Mouse (Mus musculus) forebrain, embryonic 12.5 days (tissue): ENCODE measurements around the gene Clca2. TPM values are rescaled to one million over a fixed set of nuclear protein-coding genes. Genes with fewer than 3 reads are reported as not detected.

Source experiments
- ATAC-seq: fragments of 200-750 bp; cut with Nextera tagmentation; 2 replicates; pipeline ENCODE4 v1.8.0; 2017; ENCODE audit warnings: moderate TSS enrichment; ENCODE audit not compliant: low FRiP score
- H3K27ac ChIP-seq: fragments of 300-500 bp; sonication (generic); 2 replicates; pipeline ENCODE4 v1.5.1; 2016; ENCODE audit warnings: mild to moderate bottlenecking
- H3K27me3 ChIP-seq: fragments of 300-500 bp; sonication (generic); 2 replicates; pipeline ENCODE4 v1.6.1; 2016; ENCODE audit warnings: mild to moderate bottlenecking
- H3K36me3 ChIP-seq: fragments of 300-500 bp; sonication (generic); replicated peaks from 2 replicates; pipeline ENCODE4 v1.6.1; 2016; ENCODE audit warnings: mild to moderate bottlenecking
- H3K4me1 ChIP-seq: fragments of 300-500 bp; sonication (generic); 2 replicates; pipeline ENCODE4 v1.6.1; 2016
- H3K4me2 ChIP-seq: fragments of 300-500 bp; sonication (generic); 2 replicates; pipeline ENCODE4 v1.6.1; 2016; ENCODE audit warnings: mild to moderate bottlenecking, moderate library complexity
- H3K4me3 ChIP-seq: fragments of 300-500 bp; sonication (generic); replicated peaks from 2 replicates; pipeline ENCODE4 v1.5.1; 2016; ENCODE audit warnings: mild to moderate bottlenecking
- H3K9ac ChIP-seq: fragments of 300-500 bp; sonication (generic); 2 replicates; pipeline ENCODE4 v1.6.1; 2016; ENCODE audit warnings: mild to moderate bottlenecking
- H3K9me3 ChIP-seq: fragments of 300-500 bp; sonication (generic); 2 replicates; pipeline ENCODE4 v1.6.1; 2016
- WGBS: fragments of 180-500 bp; shearing (Covaris S2); methylation state at CpG from one replicate; pipeline ENCODE4 v1.1.7; 2016; 5-methylcytosine and 5-hydroxymethylcytosine counted together
- polyA plus RNA-seq: library from polyadenylated mRNA; unstranded; fragments of >200 nt; fragmentation: Nextera tagmentation; extraction: Ambion mirVana; gene quantifications from 2 replicates; pipeline ENCODE4 v1.2.1, GENCODE M21; 2016

The Clca2 gene
- polyA plus RNA-seq, 1 experiment from 2014 or later, result 0.15 TPM

- peak overlapping the region; percentile 69 for H3K4me2 ChIP-seq
- 82% methylated on average over 10 of the region's 10 CpGs for WGBS
- H3K27me3 ChIP-seq, result no peaks in the 10 kb centered on the region
- H3K9ac ChIP-seq, result peak overlapping the region; percentile 86
- no peaks in the 10 kb centered on the region for H3K9me3 ChIP-seq
- H3K4me3 ChIP-seq, result peak overlapping the region; percentile 73
- peak overlapping the region; percentile 98 for H3K27ac ChIP-seq
- H3K4me1 ChIP-seq, result peaks cover 16% of the 10 kb centered on the region
- no peaks in the 10 kb centered on the region for H3K36me3 ChIP-seq
- no peak for ATAC-seq
Measured at GRCm38 (mm10) chr3:145117637-145118036, 18.4 kb upstream of the Clca2 start.

DNA sequence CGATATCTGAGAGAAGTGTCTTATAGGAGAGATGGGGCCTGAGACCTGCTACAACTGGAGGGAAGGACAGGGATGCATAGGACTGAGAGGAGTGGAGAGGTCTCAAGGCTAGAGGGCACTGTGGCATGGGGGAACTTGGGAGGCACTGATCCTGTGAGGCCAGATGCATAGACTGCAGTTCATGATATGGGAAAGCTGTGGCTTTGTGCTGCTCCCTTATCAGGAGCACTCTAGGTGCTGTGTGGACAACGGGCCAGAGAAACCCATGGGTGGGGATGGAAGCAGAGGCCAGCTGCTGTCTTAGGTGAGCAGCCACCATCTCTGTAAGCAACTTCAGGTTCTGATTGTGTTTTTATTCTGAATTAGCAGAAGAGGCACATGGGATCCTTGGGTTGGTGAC is 15.9 kb upstream of the Clca2 start:
- no peaks in the 10 kb centered on the region for H3K9me3 ChIP-seq
- peaks cover 15% of the 10 kb centered on the region for H3K4me1 ChIP-seq
- 90% methylated on average over 2 of the region's 2 CpGs for WGBS
- H3K27me3 ChIP-seq, result no peaks in the 10 kb centered on the region
- H3K9ac ChIP-seq, result no peak overlapping the region
- H3K4me3 ChIP-seq, result no peak overlapping the region
- H3K36me3 ChIP-seq, result no peaks in the 10 kb centered on the region
- H3K4me2 ChIP-seq, result no peak overlapping the region
- H3K27ac ChIP-seq, result no peak overlapping the region
- ATAC-seq, result no peak

- 82% methylated on average over 5 of the region's 5 CpGs for WGBS
- no peak; the same call in 1 of the 2 replicates for ATAC-seq
- no peak overlapping the region for H3K4me3 ChIP-seq
Measured at GRCm38 (mm10) chr3:145105773-145106504, 6.7 kb upstream of the Clca2 start.

GRCm38 (mm10) chr3:145105076-145105772 is 6.0 kb upstream of the Clca2 start:
- Histone ChIP-seq H3K9ac (no peak overlapping the region), H3K4me2 (no peak overlapping the region), H3K9me3 (no peaks in the 10 kb centered on the region), H3K4me1 (no peaks in the 10 kb centered on the region), H3K36me3 (no peaks in the 10 kb centered on the region), H3K4me3 (no peak overlapping the region), H3K27ac (no peak overlapping the region), H3K27me3 (no peaks in the 10 kb centered on the region)
- 78% methylated on average over 5 of the region's 5 CpGs for WGBS
- ATAC-seq, result no peak

More at GRCm38 (mm10) chr3:145105773-145106504, 6.7 kb upstream of the Clca2 start:
- Histone ChIP-seq H3K4me1 (no peaks in the 10 kb centered on the region), H3K36me3 (no peaks in the 10 kb centered on the region), H3K9me3 (no peaks in the 10 kb centered on the region), H3K9ac (no peak overlapping the region), H3K4me2 (no peak overlapping the region), H3K27ac (no peak overlapping the region), H3K27me3 (no peaks in the 10 kb centered on the region)

DNA sequence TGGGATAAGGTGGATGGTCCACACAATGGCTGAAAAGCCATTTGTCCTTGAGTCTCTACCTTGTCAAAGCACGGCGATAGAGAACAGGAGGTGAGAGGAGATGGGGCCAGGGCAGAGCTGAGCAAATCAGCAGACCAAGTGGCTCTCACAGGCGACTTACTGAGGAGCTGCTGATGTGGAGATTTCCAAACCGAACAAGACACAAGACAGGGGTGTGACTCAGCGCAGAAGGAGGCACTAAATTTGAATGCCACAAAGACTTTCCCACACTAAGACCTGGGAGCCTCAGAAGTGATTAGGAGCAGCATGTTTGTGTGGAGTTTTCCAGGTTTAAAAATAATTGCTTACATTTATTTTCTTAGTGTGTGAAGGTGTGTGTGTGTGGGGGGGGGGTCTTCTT is 4.5 kb upstream of the Clca2 start:
- Histone ChIP-seq H3K27me3 (no peaks in the 10 kb centered on the region), H3K9me3 (no peaks in the 10 kb centered on the region), H3K4me2 (no peak overlapping the region), H3K36me3 (no peaks in the 10 kb centered on the region), H3K4me1 (no peaks in the 10 kb centered on the region), H3K27ac (no peak overlapping the region), H3K4me3 (no peak overlapping the region), H3K9ac (no peak overlapping the region)
- whole genome bisulfite sequencing, result 76% methylated on average over 5 of the region's 5 CpGs
- ATAC-seq, result no peak

DNA sequence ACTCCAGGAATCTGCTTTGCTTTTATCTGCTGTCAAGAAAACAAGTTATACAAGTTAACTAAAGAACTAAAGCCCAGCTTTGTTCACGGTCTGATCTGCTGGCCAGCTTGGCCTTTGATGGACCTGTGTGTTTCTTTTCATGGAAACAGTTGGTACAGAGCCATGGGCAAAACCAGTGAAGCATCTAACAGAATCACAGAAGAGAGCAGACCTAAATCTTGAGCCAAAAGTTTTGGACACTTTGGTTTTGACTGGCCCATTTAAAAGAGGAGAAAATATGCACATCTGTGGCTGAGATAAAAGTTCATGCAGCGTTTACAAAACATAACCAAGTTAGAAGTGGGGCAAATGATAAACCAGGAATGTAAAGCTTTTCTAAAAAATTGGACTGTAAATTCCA is 4.1 kb upstream of the Clca2 start:
- no peaks in the 10 kb centered on the region for H3K9me3 ChIP-seq
- no peak for ATAC-seq
- no peaks in the 10 kb centered on the region for H3K36me3 ChIP-seq
- H3K4me2 ChIP-seq, result no peak overlapping the region
- WGBS, result 82% methylated on average over 2 of the region's 2 CpGs
- H3K27ac ChIP-seq, result no peak overlapping the region
- H3K4me3 ChIP-seq, result no peak overlapping the region
- no peak overlapping the region for H3K9ac ChIP-seq
- H3K4me1 ChIP-seq, result no peaks in the 10 kb centered on the region
- no peaks in the 10 kb centered on the region for H3K27me3 ChIP-seq

DNA sequence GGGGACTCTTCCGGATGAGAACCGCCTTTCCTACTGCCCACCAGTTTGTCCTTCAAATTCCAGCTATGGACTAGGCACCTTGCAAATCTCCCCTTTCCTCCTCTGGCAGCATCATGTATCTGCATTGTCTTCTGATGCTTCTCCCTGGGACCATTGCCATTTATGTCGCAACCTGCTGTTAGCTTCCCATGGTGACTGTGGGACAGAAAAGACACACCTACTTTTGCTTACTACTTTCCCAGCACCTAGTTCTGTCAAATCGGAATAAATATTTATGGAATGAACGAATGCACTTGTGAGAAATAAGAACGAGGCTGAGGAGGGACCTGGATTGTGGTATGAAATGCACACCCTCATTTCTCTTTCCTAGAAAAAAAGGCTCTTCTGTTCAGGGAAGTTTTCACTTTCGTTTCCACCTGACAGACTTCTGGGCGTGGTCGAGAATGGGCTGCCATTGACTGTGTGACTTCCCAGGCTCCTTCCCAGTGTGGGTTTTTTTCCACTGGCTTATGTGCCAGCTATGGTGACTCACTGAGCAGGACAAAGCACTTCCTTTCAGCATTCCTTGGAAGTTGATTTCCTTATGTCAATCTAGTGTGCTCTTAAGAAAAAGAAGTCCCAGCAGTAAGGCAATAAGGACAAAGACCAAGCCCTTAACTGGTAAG is 2.8 kb upstream of the Clca2 start:
- WGBS, result 88% methylated on average over 9 of the region's 9 CpGs
- Histone ChIP-seq H3K9me3 (no peaks in the 10 kb centered on the region), H3K4me2 (no peak overlapping the region)

GRCm38 (mm10) chr3:145087857-145088598 is 11.2 kb downstream of the Clca2 start:
- no peak for ATAC-seq
- 78% methylated on average over 8 of the region's 8 CpGs for WGBS
- Histone ChIP-seq H3K27ac (no peak overlapping the region), H3K9me3 (no peaks in the 10 kb centered on the region), H3K4me1 (no peaks in the 10 kb centered on the region), H3K4me3 (no peak overlapping the region), H3K9ac (no peak overlapping the region), H3K4me2 (no peak overlapping the region), H3K27me3 (no peaks in the 10 kb centered on the region), H3K36me3 (no peaks in the 10 kb centered on the region)

More for the DNA sequence above, 2.8 kb upstream of the Clca2 start:
- no peaks in the 10 kb centered on the region for H3K4me1 ChIP-seq
- H3K27me3 ChIP-seq, result no peaks in the 10 kb centered on the region
- H3K27ac ChIP-seq, result no peak overlapping the region
- ATAC-seq, result no peak
- no peak overlapping the region for H3K4me3 ChIP-seq
- H3K36me3 ChIP-seq, result no peaks in the 10 kb centered on the region
- no peak overlapping the region for H3K9ac ChIP-seq

DNA sequence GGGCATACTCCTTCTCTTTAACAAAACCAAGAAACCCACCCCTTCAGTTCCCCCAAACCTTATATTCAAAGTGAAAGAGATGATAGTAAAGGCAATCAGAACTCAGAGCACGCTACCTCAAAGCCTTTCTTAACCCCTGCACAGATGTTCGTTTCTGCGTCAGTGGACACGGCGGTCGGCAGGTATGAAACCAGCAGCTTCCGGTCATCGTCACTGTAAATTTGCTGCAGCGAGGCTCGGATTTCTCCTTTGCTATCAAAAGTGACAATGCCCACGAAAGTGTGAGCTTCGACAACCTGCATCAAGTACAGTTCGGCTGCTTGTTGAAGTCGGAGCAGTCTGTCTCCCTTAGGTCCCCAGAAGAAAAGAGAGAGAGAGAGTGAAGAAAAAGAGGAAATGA is 13.1 kb downstream of the Clca2 start:
- H3K27ac ChIP-seq, result no peak overlapping the region
- H3K27me3 ChIP-seq, result no peaks in the 10 kb centered on the region
- no peaks in the 10 kb centered on the region for H3K4me1 ChIP-seq
- no peak overlapping the region for H3K4me2 ChIP-seq
- ATAC-seq, result no peak
- no peaks in the 10 kb centered on the region for H3K9me3 ChIP-seq
- 95% methylated on average over 14 of the region's 14 CpGs for WGBS
- no peak overlapping the region for H3K4me3 ChIP-seq
- H3K36me3 ChIP-seq, result no peaks in the 10 kb centered on the region
- H3K9ac ChIP-seq, result no peak overlapping the region

GRCm38 (mm10) chr3:145083081-145083480 is 16.2 kb downstream of the Clca2 start:
- Histone ChIP-seq H3K27ac (no peak overlapping the region), H3K9ac (no peak overlapping the region), H3K4me2 (no peak overlapping the region), H3K4me3 (no peak overlapping the region), H3K4me1 (no peaks in the 10 kb centered on the region), H3K27me3 (no peaks in the 10 kb centered on the region), H3K36me3 (no peaks in the 10 kb centered on the region), H3K9me3 (no peaks in the 10 kb centered on the region)
- 92% methylated on average over 1 of the region's 1 CpGs for WGBS
- ATAC-seq, result no peak

DNA sequence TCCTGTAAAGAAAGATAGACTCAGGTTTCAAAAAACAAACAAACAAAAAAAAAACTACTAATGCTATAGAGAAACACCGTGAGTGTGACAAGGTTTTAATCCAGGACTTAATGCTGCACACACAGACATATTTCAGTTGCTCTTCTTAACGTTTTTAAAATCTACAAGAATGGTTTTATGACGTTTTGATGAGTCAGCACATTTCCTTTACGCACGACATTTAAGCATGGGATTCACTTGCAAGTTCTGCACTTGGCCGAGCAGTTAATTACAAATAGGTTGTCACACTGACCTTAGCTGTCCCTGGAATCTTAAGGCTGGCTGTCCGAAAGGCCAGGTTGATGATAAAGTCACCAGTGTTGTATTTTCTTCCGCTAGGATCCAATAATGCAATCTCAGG is 18.3 kb downstream of the Clca2 start:
- no peak for ATAC-seq
- 86% methylated on average over 8 of the region's 8 CpGs for WGBS
- H3K9ac ChIP-seq, result no peak overlapping the region

DNA sequence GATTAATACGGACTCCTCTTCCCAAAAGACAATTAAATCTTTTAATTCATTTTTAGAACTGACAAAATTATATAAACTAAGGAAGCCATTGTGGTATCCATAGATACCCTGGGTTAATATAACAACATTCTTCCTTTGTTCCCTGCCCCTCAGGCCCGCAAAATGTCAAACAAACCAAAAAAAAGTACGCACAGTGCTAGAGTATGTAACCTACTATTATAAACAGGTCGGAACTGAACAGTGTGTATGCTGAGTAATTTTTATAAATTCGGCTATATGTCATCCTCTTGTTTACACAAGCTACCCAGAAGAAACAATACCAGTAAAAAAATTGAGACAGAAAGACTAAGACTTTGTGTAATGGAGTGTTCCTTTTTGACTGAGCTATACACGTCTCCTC is 20.8 kb downstream of the Clca2 start:
- H3K4me1 ChIP-seq, result no peaks in the 10 kb centered on the region
- H3K9me3 ChIP-seq, result no peaks in the 10 kb centered on the region
- H3K27me3 ChIP-seq, result no peaks in the 10 kb centered on the region
- no peak overlapping the region for H3K4me3 ChIP-seq
- H3K9ac ChIP-seq, result no peak overlapping the region
- WGBS, result 87% methylated on average over 6 of the region's 6 CpGs
- H3K36me3 ChIP-seq, result no peaks in the 10 kb centered on the region
- ATAC-seq, result no peak
- H3K27ac ChIP-seq, result no peak overlapping the region
- H3K4me2 ChIP-seq, result no peak overlapping the region

More for the DNA sequence above, 18.3 kb downstream of the Clca2 start:
- Histone ChIP-seq H3K4me3 (no peak overlapping the region), H3K4me1 (no peaks in the 10 kb centered on the region), H3K9me3 (no peaks in the 10 kb centered on the region), H3K27ac (no peak overlapping the region), H3K36me3 (no peaks in the 10 kb centered on the region), H3K27me3 (no peaks in the 10 kb centered on the region), H3K4me2 (no peak overlapping the region)
